Mouse (Mus musculus): ENCODE data around the gene Smad1. TPM values are rescaled to one million over a fixed set of nuclear protein-coding genes. Genes with fewer than 3 reads are reported as not detected.
A peak's percentile ranks its signal among the peaks of the same experiment; 100 is the strongest.

Smad1 gene
- polyA plus RNA-seq, 1 experiment from 2014 or later: 38.3 TPM

GRCm38 (mm10) chr8:79294610-79295275, 104.6 kb downstream of the Smad1 start, which contains the start of gene Mmaa:
Gene Mmaa, minus strand, starts transcription at chr8:79294937.
- Histone ChIP-seq H3K36me3 (ENCODE audit: insufficient read depth, low read length) (no peaks in the 10 kb centered on the region), H3K4me1 (ENCODE audit: insufficient read depth, low read length) (peaks cover 18% of the 10 kb centered on the region), H3K27ac (ENCODE audit: low read length) (peak within 1 kb of the TSS; percentile 96), H3K27me3 (ENCODE audit: insufficient read depth, low read length) (no peaks in the 10 kb centered on the region), H3K9ac (replicated peaks; ENCODE audit: low read length) (peak within 1 kb of the TSS; percentile 80), H3K9me3 (ENCODE audit: low read length) (no peaks in the 10 kb centered on the region), H3K4me2 (replicated peaks; ENCODE audit: low read depth, low read length) (peak within 1 kb of the TSS; percentile 75), H3K4me3 (ENCODE audit: low read length) (peak within 1 kb of the TSS; percentile 59)
- under 1% methylated on average over 64 of the region's 74 CpGs for WGBS
- peak; percentile 98 for ATAC-seq (ENCODE audit: low FRiP score, low TSS enrichment)

DNA sequence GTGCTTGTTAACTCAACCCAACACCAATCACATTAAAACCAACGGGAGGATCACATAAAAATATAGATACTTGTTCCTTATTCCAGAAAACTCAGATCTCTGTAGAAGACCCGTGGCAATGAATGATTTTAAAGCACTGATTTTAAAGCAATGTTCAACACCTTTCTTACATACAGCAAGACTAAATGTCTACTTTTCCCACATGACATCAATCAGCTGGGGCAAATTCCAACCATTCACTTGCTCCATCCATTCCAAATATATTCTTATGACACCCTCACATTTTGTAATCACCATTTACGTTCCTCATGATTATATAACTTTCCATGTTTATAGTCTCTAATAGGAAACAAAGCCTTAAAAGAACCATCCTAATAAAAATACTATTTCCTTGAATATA, 105.5 kb downstream of the Smad1 start:
- H3K9me3 ChIP-seq (ENCODE audit: low read length): no peaks in the 10 kb centered on the region
- peak overlapping the region; percentile 65 for H3K4me2 ChIP-seq (replicated peaks; ENCODE audit: low read depth, low read length)
- no peak overlapping the region for H3K27ac ChIP-seq (ENCODE audit: low read length)
- no peak for ATAC-seq (ENCODE audit: low FRiP score, low TSS enrichment)
- H3K4me1 ChIP-seq (ENCODE audit: insufficient read depth, low read length): peaks cover 18% of the 10 kb centered on the region
- no peaks in the 10 kb centered on the region for H3K36me3 ChIP-seq (ENCODE audit: insufficient read depth, low read length)
- no peak overlapping the region for H3K9ac ChIP-seq (replicated peaks; ENCODE audit: low read length)
- WGBS: 50% methylated on average over 3 of the region's 3 CpGs
- H3K4me3 ChIP-seq (ENCODE audit: low read length): peak overlapping the region; percentile 35
- H3K27me3 ChIP-seq (ENCODE audit: insufficient read depth, low read length): no peaks in the 10 kb centered on the region

DNA sequence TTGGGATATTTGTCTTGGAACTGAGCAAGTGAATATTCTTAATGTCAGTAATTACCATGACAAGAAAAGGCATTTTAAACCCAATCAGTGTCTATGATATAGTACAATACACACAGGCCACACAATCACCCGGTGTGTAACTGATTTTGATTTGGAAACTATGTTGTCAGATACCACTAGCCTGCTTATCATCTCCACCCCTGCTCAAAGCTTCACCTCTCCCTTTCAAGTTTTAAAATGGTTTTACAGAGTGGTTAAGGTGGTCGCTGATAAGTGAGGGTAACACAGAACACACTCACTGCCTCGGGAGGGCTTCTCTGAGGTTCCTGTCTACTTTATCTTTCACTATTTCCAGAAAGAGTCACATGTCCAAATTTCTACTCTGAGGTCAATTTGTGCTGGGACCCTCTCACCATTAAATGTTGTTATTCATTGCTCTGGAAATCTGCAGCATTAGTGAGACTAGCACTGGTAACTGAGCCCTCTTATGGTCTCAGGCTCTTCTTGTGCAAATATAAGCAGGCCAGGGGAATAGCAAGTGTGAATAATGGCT, 106.5 kb downstream of the Smad1 start:
- Histone ChIP-seq H3K27me3 (ENCODE audit: insufficient read depth, low read length) (no peaks in the 10 kb centered on the region), H3K4me1 (ENCODE audit: insufficient read depth, low read length) (peaks cover 18% of the 10 kb centered on the region), H3K9me3 (ENCODE audit: low read length) (no peaks in the 10 kb centered on the region), H3K36me3 (ENCODE audit: insufficient read depth, low read length) (no peaks in the 10 kb centered on the region), H3K4me3 (ENCODE audit: low read length) (no peak overlapping the region), H3K9ac (replicated peaks; ENCODE audit: low read length) (peak overlapping the region; percentile 51; the same call in 1 of the 2 replicates), H3K4me2 (replicated peaks; ENCODE audit: low read depth, low read length) (peak overlapping the region; percentile 65; the same call in 1 of the 2 replicates), H3K27ac (ENCODE audit: low read length) (no peak overlapping the region)
- 82% methylated on average over 3 of the region's 3 CpGs for WGBS
- no peak for ATAC-seq (ENCODE audit: low FRiP score, low TSS enrichment)

DNA sequence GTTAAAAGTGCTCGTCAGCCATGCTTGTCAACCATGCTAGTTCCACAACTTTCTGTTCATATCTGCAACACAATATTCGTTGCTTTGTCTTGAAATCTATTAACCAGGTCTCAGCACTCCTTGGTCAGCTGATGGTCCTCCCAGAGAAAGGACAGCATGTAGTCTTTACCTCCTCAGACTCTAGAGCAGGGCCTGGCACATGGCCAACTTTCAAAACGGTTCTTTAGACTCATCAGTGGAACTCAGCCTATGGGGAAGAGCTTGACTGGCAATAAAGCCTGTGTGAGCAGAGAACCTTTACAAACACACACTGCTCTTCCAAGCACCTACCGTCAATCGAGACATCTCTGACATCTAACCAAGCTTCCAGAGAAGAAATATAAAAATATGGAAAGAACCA, 109.7 kb downstream of the Smad1 start:
- Histone ChIP-seq H3K4me3 (ENCODE audit: low read length) (no peak overlapping the region), H3K9me3 (ENCODE audit: low read length) (no peaks in the 10 kb centered on the region), H3K27ac (ENCODE audit: low read length) (no peak overlapping the region), H3K4me2 (replicated peaks; ENCODE audit: low read depth, low read length) (no peak overlapping the region), H3K9ac (replicated peaks; ENCODE audit: low read length) (no peak overlapping the region), H3K27me3 (ENCODE audit: insufficient read depth, low read length) (no peaks in the 10 kb centered on the region), H3K4me1 (ENCODE audit: insufficient read depth, low read length) (peaks cover 13% of the 10 kb centered on the region), H3K36me3 (ENCODE audit: insufficient read depth, low read length) (no peaks in the 10 kb centered on the region)
- 69% methylated on average over 5 of the region's 5 CpGs for WGBS
- ATAC-seq (ENCODE audit: low FRiP score, low TSS enrichment): no peak

GRCm38 (mm10) chr8:79288681-79289080, 110.6 kb downstream of the Smad1 start:
- no peak for ATAC-seq (ENCODE audit: low FRiP score, low TSS enrichment)
- Histone ChIP-seq H3K4me1 (ENCODE audit: insufficient read depth, low read length) (peaks cover 11% of the 10 kb centered on the region), H3K9me3 (ENCODE audit: low read length) (no peaks in the 10 kb centered on the region), H3K36me3 (ENCODE audit: insufficient read depth, low read length) (no peaks in the 10 kb centered on the region), H3K27ac (ENCODE audit: low read length) (no peak overlapping the region), H3K27me3 (ENCODE audit: insufficient read depth, low read length) (no peaks in the 10 kb centered on the region), H3K9ac (replicated peaks; ENCODE audit: low read length) (no peak overlapping the region), H3K4me3 (ENCODE audit: low read length) (no peak overlapping the region), H3K4me2 (replicated peaks; ENCODE audit: low read depth, low read length) (no peak overlapping the region)
- 40% methylated on average over 2 of the region's 2 CpGs for WGBS

Other genes with a start within 250 kb of the Smad1 start
- gene 1700011L22Rik, start 150.9 kb downstream of the Smad1 start, polyA plus RNA-seq (2015; fragmentation: Nextera tagmentation; extraction: Ambion mirVana): not detected in 2 replicates
- gene Mmaa, start 104.6 kb downstream of the Smad1 start, polyA plus RNA-seq (2015; fragmentation: Nextera tagmentation; extraction: Ambion mirVana): 14.0 and 15.2 TPM in 2 replicates
- gene Otud4, start 240.1 kb upstream of the Smad1 start, polyA plus RNA-seq (2015; fragmentation: Nextera tagmentation; extraction: Ambion mirVana): 14.1 and 15.7 TPM in 2 replicates

Data from kidney, embryonic 16.5 days (tissue).